ENCODE assay signal across 12 mouse cellular contexts in the genomic region with DNA sequence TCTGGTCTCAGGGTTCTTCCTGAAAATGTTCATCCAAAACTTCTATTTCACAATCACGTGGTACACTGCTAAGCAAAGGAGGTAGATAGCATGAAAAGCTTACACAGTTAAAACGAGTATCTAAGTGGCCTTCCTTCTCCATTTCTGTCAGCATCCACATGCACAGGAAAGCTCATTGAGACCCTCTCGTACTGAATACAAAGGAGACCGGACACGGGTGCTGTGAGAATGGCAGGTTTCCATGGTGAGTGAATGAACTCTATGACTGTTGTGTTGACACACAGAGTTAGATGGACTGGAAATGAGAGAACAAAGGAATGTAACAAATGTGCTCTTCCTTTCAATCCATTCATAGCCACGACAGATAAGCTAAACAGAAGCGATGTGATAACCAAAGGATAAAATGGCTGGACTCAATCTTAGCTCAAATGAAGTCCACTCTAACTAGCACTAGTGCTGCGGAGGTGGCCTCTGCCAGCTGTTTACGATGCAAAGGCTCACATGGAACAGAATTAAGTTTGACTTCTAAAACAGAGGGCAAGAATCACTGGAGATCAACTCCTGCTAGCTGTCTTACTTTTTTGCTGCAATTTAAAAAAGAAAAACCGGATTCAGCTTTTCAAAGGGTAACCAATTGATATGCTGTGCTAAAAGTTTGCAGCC.
DNase-seq lines count a peak whose midpoint lies in the region; ATAC-seq and TF ChIP-seq lines count a peak whose summit lies in the region.
"Had no signal": no experiment of that assay in that cellular context is flagged by ENCODE, and none has a peak within 500 bp of the region (broad histone marks: within the 10 kb centered on the region; RNA-seq: fewer than 3 reads in every experiment).

No protein-coding gene starts in this region.

- 0 out of 2 replicates have a peak, but pooled peaks cover 9% of the 10 kb centered on the region for H3K4me1 ChIP-seq in heart, postnatal 0 days (ENCODE audit: control insufficient read depth, insufficient read depth)
- H3K4me1 ChIP-seq in embryonic facial prominence, embryonic 13.5 days = peaks cover 62% of the 10 kb centered on the region
- peaks cover 9% of the 10 kb centered on the region for H3K4me1 ChIP-seq in hindbrain, postnatal 0 days (ENCODE audit: insufficient read depth, low read length)
- H3K4me1 ChIP-seq in neural tube, embryonic 12.5 days = peaks cover 12% of the 10 kb centered on the region; the same call in 1 of the 2 replicates

- H3K36me3 ChIP-seq in heart, postnatal 0 days (replicated peaks; ENCODE audit: control insufficient read depth, insufficient read depth, low read length) = no peaks in the 10 kb centered on the region
- no peaks in the 10 kb centered on the region for H3K36me3 ChIP-seq in embryonic facial prominence, embryonic 13.5 days
- H3K36me3 ChIP-seq in hindbrain, postnatal 0 days (ENCODE audit: insufficient read depth, low read length) = no peaks in the 10 kb centered on the region
- H3K36me3 ChIP-seq in neural tube, embryonic 12.5 days = no peaks in the 10 kb centered on the region
- H3K36me3 ChIP-seq: liver, embryonic 12.5 days had no signal

- H3K27me3 ChIP-seq in heart, postnatal 0 days (ENCODE audit: control insufficient read depth, insufficient read depth, low read length) = no peaks in the 10 kb centered on the region
- no peaks in the 10 kb centered on the region for H3K27me3 ChIP-seq in embryonic facial prominence, embryonic 13.5 days
- H3K27me3 ChIP-seq in hindbrain, postnatal 0 days (ENCODE audit: insufficient read depth, low read length) = no peaks in the 10 kb centered on the region
- no peaks in the 10 kb centered on the region for H3K27me3 ChIP-seq in neural tube, embryonic 12.5 days (replicated peaks)
- H3K27me3 ChIP-seq: liver, embryonic 12.5 days had no signal

- no peak overlapping the region for H3K27ac ChIP-seq in heart, postnatal 0 days (ENCODE audit: low read depth)
- peak overlapping the region; percentile 96 for H3K27ac ChIP-seq in embryonic facial prominence, embryonic 13.5 days
- H3K27ac ChIP-seq in hindbrain, postnatal 0 days = 0 out of 2 replicates have a peak overlapping the region, but pooled peaks have one; percentile 6
- no peak overlapping the region for H3K27ac ChIP-seq in neural tube, embryonic 12.5 days
- H3K27ac ChIP-seq: gastrocnemius, adult 2 months; kidney, postnatal 0 days; liver, embryonic 12.5 days had no signal

- no peak overlapping the region for H3K4me2 ChIP-seq in heart, postnatal 0 days (ENCODE audit: low read depth, low read length)
- peak overlapping the region; percentile 7; the same call in 1 of the 2 replicates for H3K4me2 ChIP-seq in embryonic facial prominence, embryonic 13.5 days
- H3K4me2 ChIP-seq in hindbrain, postnatal 0 days (ENCODE audit: low read depth, low read length) = no peak overlapping the region
- peak overlapping the region; percentile 23; the same call in 1 of the 2 replicates for H3K4me2 ChIP-seq in neural tube, embryonic 12.5 days (replicated peaks)
- H3K4me2 ChIP-seq: liver, embryonic 12.5 days had no signal

- H3K9ac ChIP-seq in heart, postnatal 0 days (replicated peaks; ENCODE audit: low read depth, low read length) = no peak overlapping the region
- 0 out of 2 replicates have a peak overlapping the region, but pooled peaks have one; percentile 6 for H3K9ac ChIP-seq in embryonic facial prominence, embryonic 13.5 days
- H3K9ac ChIP-seq in hindbrain, postnatal 0 days (replicated peaks; ENCODE audit: low read length) = no peak overlapping the region
- no peak overlapping the region for H3K9ac ChIP-seq in neural tube, embryonic 12.5 days
- H3K9ac ChIP-seq: liver, embryonic 12.5 days had no signal

- DNase-seq in heart, postnatal 0 days (ENCODE audit: low spot score) = peak; percentile 23
- no peak for DNase-seq in heart, adult 8-10 months (ENCODE audit: low spot score)
- DNase-seq in hindbrain, postnatal 0 days (ENCODE audit: low spot score) = peak; percentile 55
- DNase-seq in left cerebral cortex, postnatal 36 days (ENCODE audit: low spot score in 2 of 2) = no peak
- DNase-seq in gastrocnemius, postnatal 25 days = no peak
- DNase-seq: cerebellum, adult 9-10 months; gastrocnemius, adult 2 months had no signal

- WGBS in heart, postnatal 0 days = 48% methylated on average over 10 of the region's 10 CpGs
- WGBS in embryonic facial prominence, embryonic 13.5 days = 58% methylated on average over 10 of the region's 10 CpGs
- WGBS in hindbrain, postnatal 0 days = 17% methylated on average over 10 of the region's 10 CpGs
- WGBS in neural tube, embryonic 12.5 days = 24% methylated on average over 10 of the region's 10 CpGs

- no peak for TF ChIP-seq EP300 in heart, postnatal 0 days (IDR thresholded peaks at IDR 0.05; ENCODE audit: low read depth)

- no peak overlapping the region for H3K4me3 ChIP-seq in heart, postnatal 0 days (ENCODE audit: low read depth, low read length)
- H3K4me3 ChIP-seq in embryonic facial prominence, embryonic 13.5 days = no peak overlapping the region
- H3K4me3 ChIP-seq in hindbrain, postnatal 0 days (ENCODE audit: low read length) = no peak overlapping the region
- H3K4me3 ChIP-seq in neural tube, embryonic 12.5 days = no peak overlapping the region
- H3K4me3 ChIP-seq: gastrocnemius, adult 2 months; liver, embryonic 12.5 days had no signal

- TF ChIP-seq CTCF in heart, postnatal 0 days (IDR thresholded peaks at IDR 0.05; ENCODE audit: low read depth) = no peak
- TF ChIP-seq CTCF in hindbrain, postnatal 0 days (IDR thresholded peaks at IDR 0.05; ENCODE audit: low read depth) = no peak

- intact Hi-C loops in left cerebral cortex, postnatal 36 days (cut with DNase I) = no loop called here

- H3K9me3 ChIP-seq in heart, postnatal 0 days (replicated peaks; ENCODE audit: control insufficient read depth, low read length) = no peaks in the 10 kb centered on the region
- no peaks in the 10 kb centered on the region for H3K9me3 ChIP-seq in embryonic facial prominence, embryonic 13.5 days
- no peaks in the 10 kb centered on the region for H3K9me3 ChIP-seq in hindbrain, postnatal 0 days (ENCODE audit: low read length)
- H3K9me3 ChIP-seq in neural tube, embryonic 12.5 days = no peaks in the 10 kb centered on the region
- H3K9me3 ChIP-seq: liver, embryonic 12.5 days had no signal

- ATAC-seq in heart, postnatal 0 days (ENCODE audit: insufficient read depth, low read depth) = no peak
- ATAC-seq in embryonic facial prominence, embryonic 13.5 days (ENCODE audit: insufficient number of reproducible peaks, insufficient read depth, low FRiP score, low TSS enrichment, low read depth) = no peak
- ATAC-seq in hindbrain, postnatal 0 days = peak; percentile 76
- peak; percentile 70 for ATAC-seq in neural tube, embryonic 12.5 days (ENCODE audit: low FRiP score, low read depth)
- no peak for ATAC-seq in monocyte, adult 5-6 weeks (replicated peaks; ENCODE audit: insufficient number of reproducible peaks, low FRiP score, low TSS enrichment, poor library complexity, severe bottlenecking)
- ATAC-seq: liver, embryonic 12.5 days had no signal

Comparison
In these comparisons a context has a peak if more than half of its experiments do, and no peak if none do; other contexts are left out.
1. DNase-seq: peak in heart, postnatal 0 days (single experiment) and hindbrain, postnatal 0 days (single experiment); none in heart, adult 8-10 months (single experiment), left cerebral cortex, postnatal 36 days (0 of 2) and gastrocnemius, postnatal 25 days (single experiment).
2. ATAC-seq: peak in hindbrain, postnatal 0 days (single experiment) and neural tube, embryonic 12.5 days (single experiment); none in heart, postnatal 0 days (single experiment), embryonic facial prominence, embryonic 13.5 days (single experiment) and monocyte, adult 5-6 weeks (single experiment).
3. H3K27ac ChIP-seq: peak in embryonic facial prominence, embryonic 13.5 days (single experiment) and hindbrain, postnatal 0 days (single experiment); none in heart, postnatal 0 days (single experiment) and neural tube, embryonic 12.5 days (single experiment).
4. H3K4me2 ChIP-seq: peak in embryonic facial prominence, embryonic 13.5 days (single experiment) and neural tube, embryonic 12.5 days (single experiment); none in heart, postnatal 0 days (single experiment) and hindbrain, postnatal 0 days (single experiment).